Comparison of ENCODE assay signal across 30 mouse cellular contexts in the genomic region with DNA sequence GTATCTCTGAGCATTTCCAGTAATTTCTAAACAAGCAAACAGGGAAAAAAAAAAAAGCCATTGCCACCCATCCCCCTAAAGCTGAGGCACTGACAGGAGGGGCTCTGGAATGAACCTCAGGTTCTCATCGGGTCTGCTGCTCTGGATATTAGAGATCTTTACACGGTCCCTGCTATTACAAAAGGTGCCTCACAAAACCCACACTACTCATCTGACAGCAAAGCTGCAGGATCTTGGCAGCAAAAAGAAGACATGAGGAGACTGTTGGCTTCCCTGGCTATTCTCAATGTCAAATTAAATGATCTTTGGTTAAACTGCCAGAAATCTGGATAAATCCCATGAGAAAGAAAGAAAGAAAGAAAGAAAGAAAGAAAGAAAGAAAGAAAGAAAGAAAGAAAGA.
DNase-seq lines count a peak whose midpoint lies in the region; ATAC-seq and TF ChIP-seq lines count a peak whose summit lies in the region.
"Had no signal": no experiment of that assay in that cellular context is flagged by ENCODE, and none has a peak within 500 bp of the region (broad histone marks: within the 10 kb centered on the region; RNA-seq: fewer than 3 reads in every experiment).

No protein-coding gene starts in this region.

- TF ChIP-seq CTCF in left cerebral cortex, adult 2 months (IDR thresholded peaks at IDR 0.05) = no peak

- no peak overlapping the region for H3K9ac ChIP-seq in embryonic facial prominence, embryonic 14.5 days (ENCODE audit: low read depth, low read length)
- H3K9ac ChIP-seq: embryonic facial prominence, embryonic 15.5 days; forebrain, embryonic 12.5 days; liver, embryonic 14.5 days; neural tube, embryonic 13.5 days had no signal

- H3K4me1 ChIP-seq in embryonic facial prominence, embryonic 14.5 days (ENCODE audit: control insufficient read depth, insufficient read depth, low read length) = no peaks in the 10 kb centered on the region
- H3K4me1 ChIP-seq in embryonic facial prominence, embryonic 10.5 days = no peaks in the 10 kb centered on the region
- H3K4me1 ChIP-seq: embryonic facial prominence, embryonic 15.5 days; forebrain, embryonic 12.5 days; neural tube, embryonic 13.5 days had no signal

- 41% methylated on average over 2 of the region's 2 CpGs for WGBS in embryonic facial prominence, embryonic 14.5 days
- 72% methylated on average over 2 of the region's 2 CpGs for WGBS in embryonic facial prominence, embryonic 10.5 days

- H3K9me3 ChIP-seq in embryonic facial prominence, embryonic 14.5 days (ENCODE audit: control insufficient read depth, low read length) = no peaks in the 10 kb centered on the region
- no peaks in the 10 kb centered on the region for H3K9me3 ChIP-seq in embryonic facial prominence, embryonic 10.5 days
- H3K9me3 ChIP-seq: embryonic facial prominence, embryonic 15.5 days; forebrain, embryonic 12.5 days; neural tube, embryonic 13.5 days had no signal

- intact Hi-C loops in left cerebral cortex, postnatal 4 days (cut with DNase I) = no loop called here
- intact Hi-C loops in left cerebral cortex, adult 2 months (cut with DNase I) = no loop called here

- peak; percentile 16 for DNase-seq in embryonic facial prominence, embryonic 14.5 days (ENCODE audit: low spot score)
- no peak for DNase-seq in embryonic facial prominence, embryonic 10.5 days (ENCODE audit: low spot score)
- peak; percentile 22 for DNase-seq in left cerebral cortex, postnatal 4 days
- no peak for DNase-seq in left cerebral cortex, adult 2 months (ENCODE audit: extremely low spot score in 1 of 2, low spot score in 2 of 2)
- peak; percentile 28 for DNase-seq in adipocyte (ENCODE audit: low spot score)
- no peak for DNase-seq in heart, adult 8-10 months (ENCODE audit: low spot score)
- DNase-seq: adrenal gland, adult 8-10 months; cerebellum, adult 11-12 months; embryo, embryonic 11 days; gastrocnemius, postnatal 25 days; heart, adult 11 months; heart, postnatal 36 days; kidney, adult 8-10 months; kidney, postnatal 4 days; layer of hippocampus, postnatal 36 days; liver; lung, adult 2 months; lung, postnatal 10 days; thymus, postnatal 4 days had no signal

- no peak overlapping the region for H3K4me3 ChIP-seq in embryonic facial prominence, embryonic 14.5 days (ENCODE audit: low read depth, low read length)
- no peak overlapping the region for H3K4me3 ChIP-seq in embryonic facial prominence, embryonic 10.5 days
- no peak overlapping the region for H3K4me3 ChIP-seq in left cerebral cortex, adult 2 months
- H3K4me3 ChIP-seq: embryonic facial prominence, embryonic 15.5 days; forebrain, embryonic 12.5 days; neural tube, embryonic 13.5 days had no signal

- H3K36me3 ChIP-seq in embryonic facial prominence, embryonic 14.5 days (ENCODE audit: control insufficient read depth, insufficient read depth, low read length) = no peaks in the 10 kb centered on the region
- H3K36me3 ChIP-seq in embryonic facial prominence, embryonic 10.5 days (replicated peaks) = no peaks in the 10 kb centered on the region
- H3K36me3 ChIP-seq: embryonic facial prominence, embryonic 15.5 days; forebrain, embryonic 12.5 days; neural tube, embryonic 13.5 days had no signal

- no peak overlapping the region for H3K4me2 ChIP-seq in embryonic facial prominence, embryonic 14.5 days (ENCODE audit: low read depth, low read length)
- H3K4me2 ChIP-seq: embryonic facial prominence, embryonic 15.5 days; forebrain, embryonic 12.5 days; heart, embryonic 11.5 days; neural tube, embryonic 13.5 days had no signal

- no peaks in the 10 kb centered on the region for H3K27me3 ChIP-seq in embryonic facial prominence, embryonic 14.5 days (replicated peaks; ENCODE audit: control insufficient read depth, insufficient read depth, low read length)
- no peaks in the 10 kb centered on the region for H3K27me3 ChIP-seq in embryonic facial prominence, embryonic 10.5 days (replicated peaks; ENCODE audit: low read depth, poor library complexity, severe bottlenecking)
- H3K27me3 ChIP-seq: embryonic facial prominence, embryonic 15.5 days; forebrain, embryonic 12.5 days; neural tube, embryonic 13.5 days had no signal

- H3K27ac ChIP-seq in embryonic facial prominence, embryonic 14.5 days (replicated peaks; ENCODE audit: low read depth, low read length) = no peak overlapping the region
- H3K27ac ChIP-seq in embryonic facial prominence, embryonic 10.5 days (replicated peaks) = no peak overlapping the region
- H3K27ac ChIP-seq in left cerebral cortex, adult 2 months = no peak overlapping the region
- H3K27ac ChIP-seq: embryonic facial prominence, embryonic 15.5 days; forebrain, embryonic 12.5 days; kidney, postnatal 0 days; liver, embryonic 14.5 days; macrophage; neural tube, embryonic 13.5 days had no signal

- ATAC-seq in embryonic facial prominence, embryonic 14.5 days (ENCODE audit: low read depth) = no peak
- no peak for ATAC-seq in megakaryocyte progenitor cell, adult 5-6 weeks (replicated peaks; ENCODE audit: poor library complexity)
- ATAC-seq: activated CD4-positive, CD25-positive, alpha-beta regulatory T cell, adult 4 months; CD4-positive, CD25-positive, alpha-beta regulatory T cell, adult 4 months; intestine, embryonic 16.5 days had no signal

Comparison
In these comparisons a context has a peak if more than half of its experiments do, and no peak if none do; other contexts are left out.
1. DNase-seq: peak in embryonic facial prominence, embryonic 14.5 days (single experiment), left cerebral cortex, postnatal 4 days (single experiment) and adipocyte (single experiment); none in embryonic facial prominence, embryonic 10.5 days (single experiment), left cerebral cortex, adult 2 months (0 of 2) and heart, adult 8-10 months (single experiment).